29 mouse cellular contexts compared by ENCODE assay signal in genomic region chr3:97265667-97266415, GRCm38 (mm10). TPM values are rescaled to one million over a fixed set of nuclear protein-coding genes. Genes with fewer than 3 reads are reported as not detected.
DNase-seq lines count a peak whose midpoint lies in the region; ATAC-seq and TF ChIP-seq lines count a peak whose summit lies in the region.
"Had no signal": no experiment of that assay in that cellular context is flagged by ENCODE, and none has a peak within 500 bp of the region (broad histone marks: within the 10 kb centered on the region; RNA-seq: fewer than 3 reads in every experiment).

No protein-coding gene starts in this region.

- H3K9ac ChIP-seq in hindbrain, embryonic 13.5 days = no peak overlapping the region
- no peak overlapping the region; the same call in 1 of the 2 replicates for H3K9ac ChIP-seq in hindbrain, embryonic 12.5 days
- no peak overlapping the region for H3K9ac ChIP-seq in midbrain, postnatal 0 days (replicated peaks; ENCODE audit: low read length, poor library complexity, severe bottlenecking)
- H3K9ac ChIP-seq in midbrain, embryonic 14.5 days (replicated peaks; ENCODE audit: low read length) = no peak overlapping the region
- no peak overlapping the region for H3K9ac ChIP-seq in forebrain, embryonic 16.5 days (replicated peaks; ENCODE audit: low read depth, low read length)
- no peak overlapping the region for H3K9ac ChIP-seq in hindbrain, postnatal 0 days (replicated peaks; ENCODE audit: low read length)
- H3K9ac ChIP-seq: heart, embryonic 13.5 days; limb, embryonic 15.5 days; liver, embryonic 13.5 days had no signal

- no peaks in the 10 kb centered on the region for H3K9me3 ChIP-seq in hindbrain, embryonic 13.5 days
- H3K9me3 ChIP-seq in hindbrain, embryonic 12.5 days (replicated peaks) = no peaks in the 10 kb centered on the region
- H3K9me3 ChIP-seq in midbrain, postnatal 0 days (ENCODE audit: low read length) = no peaks in the 10 kb centered on the region
- H3K9me3 ChIP-seq in midbrain, embryonic 14.5 days (ENCODE audit: control insufficient read depth, low read length) = no peaks in the 10 kb centered on the region
- H3K9me3 ChIP-seq in forebrain, embryonic 16.5 days (ENCODE audit: control insufficient read depth, low read length) = no peaks in the 10 kb centered on the region; the same call in 1 of the 2 replicates
- no peaks in the 10 kb centered on the region for H3K9me3 ChIP-seq in hindbrain, postnatal 0 days (ENCODE audit: low read length)
- H3K9me3 ChIP-seq: heart, embryonic 13.5 days; limb, embryonic 10.5 days; limb, embryonic 15.5 days; liver, embryonic 13.5 days had no signal

- TF ChIP-seq CTCF in midbrain, postnatal 0 days (IDR thresholded peaks at IDR 0.05) = no peak
- TF ChIP-seq CTCF in hindbrain, postnatal 0 days (IDR thresholded peaks at IDR 0.05; ENCODE audit: low read depth) = no peak

- H3K4me3 ChIP-seq in hindbrain, embryonic 13.5 days = no peak overlapping the region
- no peak overlapping the region for H3K4me3 ChIP-seq in hindbrain, embryonic 12.5 days
- no peak overlapping the region for H3K4me3 ChIP-seq in midbrain, postnatal 0 days (ENCODE audit: low read depth, low read length)
- H3K4me3 ChIP-seq in midbrain, embryonic 14.5 days (replicated peaks; ENCODE audit: low read depth, low read length) = no peak overlapping the region
- no peak overlapping the region for H3K4me3 ChIP-seq in forebrain, embryonic 16.5 days (replicated peaks; ENCODE audit: low read length)
- H3K4me3 ChIP-seq in hindbrain, postnatal 0 days (ENCODE audit: low read length) = no peak overlapping the region
- H3K4me3 ChIP-seq: heart, embryonic 13.5 days; limb, embryonic 10.5 days; limb, embryonic 15.5 days; liver, embryonic 13.5 days; megakaryocyte, embryonic 14.5 days had no signal

- H3K27me3 ChIP-seq in hindbrain, embryonic 13.5 days = no peaks in the 10 kb centered on the region
- H3K27me3 ChIP-seq in hindbrain, embryonic 12.5 days = no peaks in the 10 kb centered on the region
- H3K27me3 ChIP-seq in midbrain, postnatal 0 days (ENCODE audit: insufficient read depth, low read length) = no peaks in the 10 kb centered on the region
- H3K27me3 ChIP-seq in midbrain, embryonic 14.5 days (ENCODE audit: control insufficient read depth, insufficient read depth, low read length) = no peaks in the 10 kb centered on the region
- no peaks in the 10 kb centered on the region for H3K27me3 ChIP-seq in forebrain, embryonic 16.5 days (replicated peaks; ENCODE audit: control insufficient read depth, insufficient read depth, low read length)
- H3K27me3 ChIP-seq in hindbrain, postnatal 0 days (ENCODE audit: insufficient read depth, low read length) = no peaks in the 10 kb centered on the region
- H3K27me3 ChIP-seq: heart, embryonic 13.5 days; limb, embryonic 15.5 days; liver, embryonic 13.5 days had no signal

- no peak overlapping the region for H3K4me2 ChIP-seq in hindbrain, embryonic 13.5 days
- no peak overlapping the region for H3K4me2 ChIP-seq in hindbrain, embryonic 12.5 days (replicated peaks)
- no peak overlapping the region for H3K4me2 ChIP-seq in midbrain, postnatal 0 days (ENCODE audit: low read depth, low read length, poor library complexity, severe bottlenecking)
- no peak overlapping the region for H3K4me2 ChIP-seq in midbrain, embryonic 14.5 days (ENCODE audit: low read length)
- H3K4me2 ChIP-seq in forebrain, embryonic 16.5 days (ENCODE audit: low read length) = no peak overlapping the region
- 0 out of 2 replicates have a peak overlapping the region, but pooled peaks have one; percentile 5 for H3K4me2 ChIP-seq in hindbrain, postnatal 0 days (ENCODE audit: low read depth, low read length)
- H3K4me2 ChIP-seq: heart, embryonic 13.5 days; limb, embryonic 15.5 days; liver, embryonic 13.5 days had no signal

- intact Hi-C loops in left cerebral cortex, postnatal 10 days (cut with DNase I) = no loop called here

- 72% methylated on average over 15 of the region's 15 CpGs for WGBS in hindbrain, embryonic 13.5 days
- 85% methylated on average over 15 of the region's 15 CpGs for WGBS in hindbrain, embryonic 12.5 days
- 60% methylated on average over 15 of the region's 15 CpGs for WGBS in midbrain, postnatal 0 days
- 66% methylated on average over 15 of the region's 15 CpGs for whole genome bisulfite sequencing in midbrain, embryonic 14.5 days
- WGBS in forebrain, embryonic 16.5 days = 38% methylated on average over 15 of the region's 15 CpGs
- WGBS in hindbrain, postnatal 0 days = 57% methylated on average over 15 of the region's 15 CpGs

- peak overlapping the region; percentile 35; the same call in 1 of the 2 replicates for H3K27ac ChIP-seq in hindbrain, embryonic 13.5 days
- H3K27ac ChIP-seq in hindbrain, embryonic 12.5 days = no peak overlapping the region
- no peak overlapping the region for H3K27ac ChIP-seq in midbrain, postnatal 0 days (ENCODE audit: low read depth, low read length)
- no peak overlapping the region for H3K27ac ChIP-seq in midbrain, embryonic 14.5 days (replicated peaks; ENCODE audit: low read depth, low read length)
- H3K27ac ChIP-seq in forebrain, embryonic 16.5 days (ENCODE audit: low read length) = no peak overlapping the region
- no peak overlapping the region for H3K27ac ChIP-seq in hindbrain, postnatal 0 days
- H3K27ac ChIP-seq: heart, embryonic 13.5 days; kidney, postnatal 0 days; limb, embryonic 10.5 days; limb, embryonic 15.5 days; liver, embryonic 13.5 days had no signal

- peaks cover 25% of the 10 kb centered on the region for H3K4me1 ChIP-seq in hindbrain, embryonic 13.5 days (replicated peaks)
- H3K4me1 ChIP-seq in hindbrain, embryonic 12.5 days = no peaks in the 10 kb centered on the region
- no peaks in the 10 kb centered on the region for H3K4me1 ChIP-seq in midbrain, postnatal 0 days (ENCODE audit: insufficient read depth, low read length)
- H3K4me1 ChIP-seq in midbrain, embryonic 14.5 days (ENCODE audit: control insufficient read depth, insufficient read depth, low read length) = no peaks in the 10 kb centered on the region
- H3K4me1 ChIP-seq in forebrain, embryonic 16.5 days (replicated peaks; ENCODE audit: control insufficient read depth, insufficient read depth, low read length) = peaks cover 10% of the 10 kb centered on the region
- no peaks in the 10 kb centered on the region; the same call in 1 of the 2 replicates for H3K4me1 ChIP-seq in hindbrain, postnatal 0 days (ENCODE audit: insufficient read depth, low read length)
- H3K4me1 ChIP-seq: limb, embryonic 10.5 days; limb, embryonic 15.5 days; liver, embryonic 13.5 days; megakaryocyte, embryonic 14.5 days had no signal

- H3K36me3 ChIP-seq in hindbrain, embryonic 13.5 days = no peaks in the 10 kb centered on the region
- H3K36me3 ChIP-seq in hindbrain, embryonic 12.5 days = no peaks in the 10 kb centered on the region
- H3K36me3 ChIP-seq in midbrain, postnatal 0 days (ENCODE audit: insufficient read depth, low read length) = no peaks in the 10 kb centered on the region
- 0 out of 2 replicates have a peak, but pooled peaks cover 3% of the 10 kb centered on the region for H3K36me3 ChIP-seq in midbrain, embryonic 14.5 days (ENCODE audit: control insufficient read depth, insufficient read depth, low read length)
- H3K36me3 ChIP-seq in forebrain, embryonic 16.5 days (ENCODE audit: control insufficient read depth, insufficient read depth) = no peaks in the 10 kb centered on the region
- no peaks in the 10 kb centered on the region for H3K36me3 ChIP-seq in hindbrain, postnatal 0 days (ENCODE audit: insufficient read depth, low read length)
- H3K36me3 ChIP-seq: liver, embryonic 13.5 days had no signal

- no peak for ATAC-seq in hindbrain, embryonic 13.5 days (ENCODE audit: low FRiP score)
- ATAC-seq in hindbrain, embryonic 12.5 days (ENCODE audit: low FRiP score) = no peak
- ATAC-seq in midbrain, postnatal 0 days (ENCODE audit: low FRiP score) = no peak
- ATAC-seq in midbrain, embryonic 14.5 days (ENCODE audit: low FRiP score, low TSS enrichment) = no peak
- peak; percentile 45 for ATAC-seq in forebrain, embryonic 16.5 days
- no peak for ATAC-seq in hindbrain, postnatal 0 days
- ATAC-seq: intestine, embryonic 16.5 days; lung, postnatal 0 days had no signal

- peak; percentile 39 for DNase-seq in midbrain, postnatal 0 days (ENCODE audit: low spot score)
- no peak for DNase-seq in midbrain, embryonic 14.5 days
- peak; percentile 28 for DNase-seq in hindbrain, postnatal 0 days (ENCODE audit: low spot score)
- DNase-seq in left cerebral cortex, postnatal 10 days (ENCODE audit: extremely low spot score in 1 of 2, low spot score in 2 of 2) = no peak
- no peak for DNase-seq in natural killer cell, adult 2 months (ENCODE audit: low spot score in 2 of 2)
- DNase-seq: adrenal gland, postnatal 25 days; B cell, adult 2 months; cerebellum, adult 9-10 months; cerebellum, postnatal 36 days; heart, postnatal 14 days; kidney, adult 8-10 months; kidney, postnatal 4 days; layer of hippocampus, postnatal 36 days; liver, embryonic 13.5 days; lung, adult 18-20 months; lung, postnatal 4 days; right cerebral cortex, adult 18-20 months; spleen, adult 18-20 months; thymus, postnatal 14 days had no signal

RNA-seq across cellular contexts. Expression of gene Bcl9, which starts 31.9 kb away (rescaled TPM):
- 86.4 and 89.0 TPM in 2 replicates for polyA plus RNA-seq in hindbrain, embryonic 13.5 days (2015; fragmentation: Nextera tagmentation; extraction: Ambion mirVana)
- 72.8 and 82.3 TPM in 2 replicates for polyA plus RNA-seq in hindbrain, embryonic 12.5 days (2016; fragmentation: Nextera tagmentation; extraction: Ambion mirVana)
- 32.2 and 39.6 TPM in 2 replicates for total RNA-seq in midbrain, postnatal 0 days (2014; rRNA removed)
- 58.9 and 61.3 TPM in 2 replicates for polyA plus RNA-seq in midbrain, postnatal 0 days (2015; fragmentation: Nextera tagmentation; extraction: Ambion mirVana)
- 82.5 and 100 TPM in 2 replicates for polyA plus RNA-seq in midbrain, embryonic 14.5 days (2014; fragmentation: Nextera tagmentation; extraction: Ambion mirVana)
- polyA plus RNA-seq in forebrain, embryonic 16.5 days (2015; fragmentation: Nextera tagmentation; extraction: Ambion mirVana) = 102 and 109 TPM in 2 replicates
- total RNA-seq in hindbrain, postnatal 0 days (2014; rRNA removed) = 30.3 and 84.8 TPM in 2 replicates
- polyA plus RNA-seq in hindbrain, postnatal 0 days (2015; fragmentation: Nextera tagmentation; extraction: Ambion mirVana) = 49.9 and 53.8 TPM in 2 replicates
- 10 to 100 TPM; 65.0 to 71.9 TPM for total RNA-seq in left cerebral cortex, postnatal 10 days (2021)

Comparison
In these comparisons a context has a peak if more than half of its experiments do, and no peak if none do; other contexts are left out.
1. DNase-seq: peak in midbrain, postnatal 0 days (single experiment) and hindbrain, postnatal 0 days (single experiment); none in midbrain, embryonic 14.5 days (single experiment), left cerebral cortex, postnatal 10 days (0 of 2) and natural killer cell, adult 2 months (0 of 2).